Mouse (Mus musculus) embryo, embryonic 11 days (tissue): Measurements from ENCODE around the gene Gfra1.

Experiments
- DNase-seq: peaks from one replicate; pipeline ENCODE4 v3.0.0-alpha.2; 2015

Gfra1 gene

GRCm38 (mm10) chr19:58455496-58456061 lies at the start of gene Gfra1:
Gfra1 (minus strand) TSS chr19:58455909.
- DNase-seq: peak; percentile 90

GRCm38 (mm10) chr19:58500049-58500448 lies 44.3 kb upstream of the Gfra1 start:
- DNase-seq: no peak

GRCm38 (mm10) chr19:58499420-58499966 lies 43.8 kb upstream of the Gfra1 start:
- no peak for DNase-seq

- no peak for DNase-seq
Measured at GRCm38 (mm10) chr19:58497106-58497505, 41.4 kb upstream of the Gfra1 start.

GRCm38 (mm10) chr19:58486686-58487085 lies 31.0 kb upstream of the Gfra1 start:
- no peak for DNase-seq

- no peak for DNase-seq
Measured at GRCm38 (mm10) chr19:58482373-58482977, 26.8 kb upstream of the Gfra1 start.

- no peak for DNase-seq
Measured at GRCm38 (mm10) chr19:58474251-58474650, 18.5 kb upstream of the Gfra1 start.

GRCm38 (mm10) chr19:58469421-58469820 lies 13.7 kb upstream of the Gfra1 start:
- DNase-seq: peak; percentile 88

GRCm38 (mm10) chr19:58468331-58468730 lies 12.6 kb upstream of the Gfra1 start:
- DNase-seq: no peak

- DNase-seq: no peak
Measured at GRCm38 (mm10) chr19:58463755-58464154, 8.0 kb upstream of the Gfra1 start.

- peak; percentile 59 for DNase-seq
Measured at GRCm38 (mm10) chr19:58460361-58461022, 4.8 kb upstream of the Gfra1 start.

- DNase-seq: peak; percentile 64
Measured at GRCm38 (mm10) chr19:58456491-58457061, 867 bp upstream of the Gfra1 start.

- peak; percentile 72 for DNase-seq
Measured at GRCm38 (mm10) chr19:58455061-58455495, 631 bp downstream of the Gfra1 start.

- DNase-seq: peak; percentile 76
Measured at GRCm38 (mm10) chr19:58454261-58455060, 1.2 kb downstream of the Gfra1 start.

- DNase-seq: peak; percentile 42
Measured at GRCm38 (mm10) chr19:58453581-58453980, 2.1 kb downstream of the Gfra1 start.

GRCm38 (mm10) chr19:58452941-58453551 lies 2.7 kb downstream of the Gfra1 start:
- peak; percentile 53 for DNase-seq

- DNase-seq: peak; percentile 71
Measured at GRCm38 (mm10) chr19:58452178-58452819, 3.4 kb downstream of the Gfra1 start.

GRCm38 (mm10) chr19:58451323-58451722 lies 4.4 kb downstream of the Gfra1 start:
- DNase-seq: no peak

- DNase-seq: no peak
Measured at GRCm38 (mm10) chr19:58450716-58451115, 5.0 kb downstream of the Gfra1 start.

GRCm38 (mm10) chr19:58442785-58443732 lies 12.7 kb downstream of the Gfra1 start:
- DNase-seq: no peak

- DNase-seq: no peak
Measured at GRCm38 (mm10) chr19:58441785-58442184, 13.9 kb downstream of the Gfra1 start.
